Mouse (Mus musculus): Measurements from ENCODE around the gene Efhc1. TPM values are rescaled to one million over a fixed set of nuclear protein-coding genes. Genes with fewer than 3 reads are reported as not detected.

Efhc1 gene
- polyA plus RNA-seq, 1 experiment from 2014 or later, result 2.5 TPM

DNA sequence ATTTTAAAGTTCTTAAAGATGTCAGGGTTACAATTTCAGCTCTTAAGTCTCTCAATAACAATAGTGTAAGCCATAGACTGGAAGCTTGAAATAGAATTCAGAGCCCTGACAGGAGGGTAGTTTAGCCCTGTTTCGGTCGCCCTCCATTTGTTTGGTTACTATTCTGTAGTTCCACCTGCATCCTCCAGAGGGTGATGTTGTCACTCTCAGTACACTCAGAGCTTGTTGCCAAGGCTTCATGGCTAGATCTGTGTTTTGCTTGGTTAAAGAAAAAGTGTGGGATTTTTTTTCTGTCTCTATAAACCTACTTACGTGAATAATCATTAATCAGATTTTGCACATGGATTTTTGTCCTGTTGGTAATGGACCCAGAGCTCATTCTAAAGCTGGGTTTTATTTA is 12.4 kb upstream of the Efhc1 start:
- H3K4me3 ChIP-seq (ENCODE audit: low read depth, low read length), result no peak overlapping the region
- DNase-seq (ENCODE audit: low spot score, missing footprints) (peak; percentile 93), ATAC-seq (ENCODE audit: low FRiP score) (peak; percentile 75)
- H3K4me2 ChIP-seq, result no peak overlapping the region
- peaks cover 2% of the 10 kb centered on the region; the same call in 1 of the 2 replicates for H3K36me3 ChIP-seq (ENCODE audit: control insufficient read depth, insufficient read depth, low read length)
- H3K27me3 ChIP-seq (ENCODE audit: control insufficient read depth, insufficient read depth, low read length), result no peaks in the 10 kb centered on the region
- H3K27ac ChIP-seq (ENCODE audit: low read depth, low read length), result no peak overlapping the region
- H3K9me3 ChIP-seq (ENCODE audit: control insufficient read depth, low read length), result no peaks in the 10 kb centered on the region
- no peaks in the 10 kb centered on the region for H3K4me1 ChIP-seq (ENCODE audit: control insufficient read depth, insufficient read depth, low read length)
- 34% methylated on average over 3 of the region's 3 CpGs for WGBS
- H3K9ac ChIP-seq (ENCODE audit: low read length), result no peak overlapping the region

DNA sequence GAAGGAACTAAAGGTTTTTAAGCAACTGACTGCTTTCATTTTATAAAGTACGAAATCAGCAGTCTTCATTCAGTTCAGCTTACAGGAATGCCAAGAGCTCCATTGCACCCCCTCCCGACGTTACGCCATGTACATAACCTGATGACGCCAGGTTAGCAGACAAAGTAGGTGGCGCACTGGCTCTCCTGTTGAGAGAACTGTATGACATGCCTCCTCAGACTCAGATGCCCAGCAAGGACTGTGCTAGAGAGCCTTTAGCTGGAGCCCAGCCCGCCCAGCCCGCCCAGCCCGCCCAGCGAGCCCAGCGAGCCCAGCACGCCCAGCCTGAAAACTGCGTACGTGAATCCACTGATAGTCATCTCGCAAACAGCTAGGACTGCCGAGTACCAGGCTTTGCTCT is 11.3 kb upstream of the Efhc1 start:
- Histone ChIP-seq H3K4me3 (ENCODE audit: low read depth, low read length) (no peak overlapping the region), H3K36me3 (ENCODE audit: control insufficient read depth, insufficient read depth, low read length) (peaks cover under 1% of the 10 kb centered on the region; the same call in 1 of the 2 replicates), H3K27ac (ENCODE audit: low read depth, low read length) (no peak overlapping the region), H3K4me1 (ENCODE audit: control insufficient read depth, insufficient read depth, low read length) (no peaks in the 10 kb centered on the region), H3K9me3 (ENCODE audit: control insufficient read depth, low read length) (no peaks in the 10 kb centered on the region), H3K4me2 (no peak overlapping the region), H3K27me3 (ENCODE audit: control insufficient read depth, insufficient read depth, low read length) (no peaks in the 10 kb centered on the region), H3K9ac (ENCODE audit: low read length) (no peak overlapping the region)
- DNase-seq (ENCODE audit: low spot score, missing footprints) (no peak), ATAC-seq (ENCODE audit: low FRiP score) (no peak)
- 60% methylated on average over 16 of the region's 16 CpGs for WGBS

DNA sequence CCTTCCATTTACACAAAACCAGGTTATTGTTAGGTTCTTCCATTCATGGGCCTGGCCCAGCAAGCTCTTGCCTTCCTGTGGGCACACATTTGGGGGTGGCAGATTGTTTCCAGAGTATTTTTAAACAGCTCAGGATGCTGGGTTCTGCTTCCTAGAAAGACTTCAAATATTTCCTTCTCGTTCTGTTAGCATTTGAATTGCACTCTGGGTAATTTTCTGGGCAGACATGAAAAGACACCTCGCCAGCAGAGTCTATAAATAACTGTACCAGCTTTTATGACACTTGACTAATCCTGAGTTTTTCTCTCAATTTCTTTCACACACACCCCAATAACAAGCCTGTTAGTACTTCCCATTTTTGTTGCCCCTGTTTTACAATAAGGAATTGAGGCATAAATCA is 10.1 kb upstream of the Efhc1 start:
- Histone ChIP-seq H3K4me2 (no peak overlapping the region), H3K27ac (ENCODE audit: low read depth, low read length) (no peak overlapping the region), H3K36me3 (ENCODE audit: control insufficient read depth, insufficient read depth, low read length) (no peaks in the 10 kb centered on the region), H3K9me3 (ENCODE audit: control insufficient read depth, low read length) (no peaks in the 10 kb centered on the region), H3K9ac (ENCODE audit: low read length) (no peak overlapping the region), H3K4me3 (ENCODE audit: low read depth, low read length) (no peak overlapping the region), H3K27me3 (ENCODE audit: control insufficient read depth, insufficient read depth, low read length) (no peaks in the 10 kb centered on the region), H3K4me1 (ENCODE audit: control insufficient read depth, insufficient read depth, low read length) (no peaks in the 10 kb centered on the region)
- WGBS, result 74% methylated on average over 2 of the region's 2 CpGs
- ATAC-seq (ENCODE audit: low FRiP score) (no peak), DNase-seq (ENCODE audit: low spot score, missing footprints) (no peak)

DNA sequence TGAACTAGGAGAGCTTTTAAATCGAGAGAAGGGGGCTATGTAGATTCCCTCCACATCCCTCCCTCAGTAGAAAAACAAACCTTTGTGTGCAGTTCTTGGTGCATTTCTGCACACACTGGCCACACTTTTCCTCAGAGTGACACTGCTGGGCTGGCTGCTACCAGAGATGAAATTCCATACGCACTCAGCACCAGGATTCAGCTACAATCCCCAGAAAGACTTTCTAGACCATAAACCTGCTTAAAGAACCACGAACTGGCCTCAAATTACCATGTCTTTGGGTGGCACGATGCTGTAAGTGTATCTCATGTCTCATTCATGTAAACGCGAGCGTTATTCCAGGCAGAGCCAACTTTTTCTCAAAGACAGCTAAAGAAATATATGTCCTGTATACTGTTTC is 9.6 kb upstream of the Efhc1 start:
- 88% methylated on average over 7 of the region's 7 CpGs for WGBS

DNA sequence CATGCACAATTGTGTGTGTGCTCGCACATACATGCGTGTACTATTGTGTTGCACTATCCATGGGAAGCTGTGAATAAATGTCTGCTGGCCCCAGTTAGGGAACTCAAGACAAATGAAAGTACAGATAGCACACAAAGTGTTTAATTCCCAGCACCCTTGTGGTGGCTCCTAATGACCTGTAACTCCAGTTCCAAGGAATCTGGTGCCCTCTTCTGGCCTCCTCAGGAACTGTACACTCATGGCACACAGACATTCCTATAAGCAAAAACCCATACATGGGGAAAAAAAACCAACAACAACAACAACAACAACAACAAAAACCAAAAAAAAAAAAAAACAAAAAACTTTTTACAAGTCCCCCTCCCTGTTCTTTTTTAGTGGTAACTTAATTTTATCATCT is 8.4 kb upstream of the Efhc1 start:
- WGBS, result 98% methylated on average over 2 of the region's 2 CpGs
- no peak for DNase-seq (ENCODE audit: low spot score, missing footprints)

More for the DNA sequence above, 9.6 kb upstream of the Efhc1 start:
- H3K27me3 ChIP-seq (ENCODE audit: control insufficient read depth, insufficient read depth, low read length), result no peaks in the 10 kb centered on the region
- H3K4me2 ChIP-seq, result no peak overlapping the region
- no peak overlapping the region for H3K4me3 ChIP-seq (ENCODE audit: low read depth, low read length)
- ATAC-seq (ENCODE audit: low FRiP score) (no peak), DNase-seq (ENCODE audit: low spot score, missing footprints) (no peak)
- no peaks in the 10 kb centered on the region for H3K9me3 ChIP-seq (ENCODE audit: control insufficient read depth, low read length)
- no peaks in the 10 kb centered on the region for H3K36me3 ChIP-seq (ENCODE audit: control insufficient read depth, insufficient read depth, low read length)
- no peaks in the 10 kb centered on the region for H3K4me1 ChIP-seq (ENCODE audit: control insufficient read depth, insufficient read depth, low read length)
- H3K9ac ChIP-seq (ENCODE audit: low read length), result no peak overlapping the region
- H3K27ac ChIP-seq (ENCODE audit: low read depth, low read length), result no peak overlapping the region

DNA sequence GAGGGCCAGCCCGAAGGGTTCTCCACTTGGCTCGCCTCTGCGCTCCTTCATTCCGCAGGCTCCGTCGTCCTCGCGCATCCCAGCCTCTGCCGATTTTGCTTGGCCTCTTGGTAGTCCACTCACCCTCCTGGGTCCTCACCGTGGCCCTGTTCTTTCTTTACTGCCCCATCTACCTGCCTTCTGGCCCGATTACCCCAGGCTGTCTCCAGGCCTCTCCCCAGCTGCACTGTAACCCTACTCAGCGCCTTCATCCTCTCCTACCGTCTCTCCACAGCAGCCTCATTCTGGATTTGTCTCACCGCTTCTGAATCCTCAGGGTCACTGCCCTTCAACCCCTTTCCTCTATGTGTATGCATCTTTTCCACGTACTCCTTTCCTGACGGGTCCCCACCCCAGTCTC is 373 bp downstream of the Efhc1 start:
- WGBS, result 1% methylated on average over 16 of the region's 16 CpGs
- H3K27me3 ChIP-seq (ENCODE audit: control insufficient read depth, insufficient read depth, low read length), result no peaks in the 10 kb centered on the region
- H3K27ac ChIP-seq (ENCODE audit: low read depth, low read length), result peak overlapping the region; percentile 86
- H3K4me3 ChIP-seq (ENCODE audit: low read depth, low read length), result peak overlapping the region; percentile 38
- H3K9ac ChIP-seq (ENCODE audit: low read length), result peak overlapping the region; percentile 75
- no peak for DNase-seq (ENCODE audit: low spot score, missing footprints)
- peak overlapping the region; percentile 67 for H3K4me2 ChIP-seq
- no peaks in the 10 kb centered on the region for H3K9me3 ChIP-seq (ENCODE audit: control insufficient read depth, low read length)
- H3K4me1 ChIP-seq (ENCODE audit: control insufficient read depth, insufficient read depth, low read length), result peaks cover 4% of the 10 kb centered on the region
- H3K36me3 ChIP-seq (ENCODE audit: control insufficient read depth, insufficient read depth, low read length), result no peaks in the 10 kb centered on the region
- ATAC-seq (ENCODE audit: low FRiP score), result no peak

More for the DNA sequence above, 8.4 kb upstream of the Efhc1 start:
- Histone ChIP-seq H3K27me3 (ENCODE audit: control insufficient read depth, insufficient read depth, low read length) (no peaks in the 10 kb centered on the region), H3K9me3 (ENCODE audit: control insufficient read depth, low read length) (no peaks in the 10 kb centered on the region), H3K36me3 (ENCODE audit: control insufficient read depth, insufficient read depth, low read length) (no peaks in the 10 kb centered on the region), H3K4me3 (ENCODE audit: low read depth, low read length) (no peak overlapping the region), H3K27ac (ENCODE audit: low read depth, low read length) (no peak overlapping the region), H3K4me2 (no peak overlapping the region), H3K9ac (ENCODE audit: low read length) (no peak overlapping the region), H3K4me1 (ENCODE audit: control insufficient read depth, insufficient read depth, low read length) (no peaks in the 10 kb centered on the region)
- no peak for ATAC-seq (ENCODE audit: low FRiP score)

DNA sequence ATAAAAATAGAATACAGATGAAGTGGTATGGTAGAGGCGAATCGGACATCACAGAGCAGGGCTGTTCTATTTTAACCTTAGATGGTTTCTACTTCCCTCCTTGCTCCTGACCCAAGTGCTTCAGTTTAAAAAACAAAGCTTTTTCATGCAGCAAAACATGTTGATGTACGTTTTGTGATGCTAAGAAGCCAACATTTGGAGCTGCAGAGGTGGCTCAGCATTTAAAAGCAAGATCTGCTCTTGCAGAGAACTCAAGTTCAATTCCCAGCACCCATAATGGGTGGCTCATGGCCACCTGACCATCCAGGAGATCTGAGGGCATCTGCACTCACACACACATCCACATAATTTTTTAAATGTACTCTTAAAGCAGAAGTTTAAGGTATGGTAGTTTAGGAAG is 3.5 kb downstream of the Efhc1 start:
- no peak overlapping the region for H3K9ac ChIP-seq (ENCODE audit: low read length)
- H3K4me3 ChIP-seq (ENCODE audit: low read depth, low read length), result no peak overlapping the region
- no peaks in the 10 kb centered on the region for H3K36me3 ChIP-seq (ENCODE audit: control insufficient read depth, insufficient read depth, low read length)
- no peak for DNase-seq (ENCODE audit: low spot score, missing footprints)
- no peaks in the 10 kb centered on the region for H3K27me3 ChIP-seq (ENCODE audit: control insufficient read depth, insufficient read depth, low read length)
- no peaks in the 10 kb centered on the region for H3K9me3 ChIP-seq (ENCODE audit: control insufficient read depth, low read length)
- H3K27ac ChIP-seq (ENCODE audit: low read depth, low read length), result no peak overlapping the region
- no peak overlapping the region for H3K4me2 ChIP-seq
- peaks cover 4% of the 10 kb centered on the region for H3K4me1 ChIP-seq (ENCODE audit: control insufficient read depth, insufficient read depth, low read length)
- WGBS, result 80% methylated on average over 3 of the region's 3 CpGs
- no peak for ATAC-seq (ENCODE audit: low FRiP score)

DNA sequence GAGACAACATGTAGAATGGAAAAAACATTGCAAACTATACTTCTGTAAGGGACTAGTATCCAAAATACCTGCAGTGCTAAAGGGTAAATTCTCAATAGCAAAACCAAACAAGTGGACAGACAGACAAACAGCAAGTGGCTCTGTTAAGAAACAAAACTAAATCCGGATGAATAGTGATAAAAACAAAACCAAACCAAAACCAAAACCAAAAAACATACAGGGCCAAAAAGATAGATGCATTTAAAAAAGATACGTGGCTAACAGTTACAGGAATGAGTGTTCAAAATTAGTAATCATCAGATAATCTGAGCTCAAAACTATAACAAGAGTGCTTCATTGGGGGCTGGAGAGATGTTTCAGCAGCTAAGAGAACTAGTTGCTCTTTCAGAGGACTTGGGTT is 18.2 kb downstream of the Efhc1 start:
- no peaks in the 10 kb centered on the region for H3K27me3 ChIP-seq (ENCODE audit: control insufficient read depth, insufficient read depth, low read length)
- H3K4me3 ChIP-seq (ENCODE audit: low read depth, low read length), result no peak overlapping the region
- no peak overlapping the region for H3K9ac ChIP-seq (ENCODE audit: low read length)
- no peaks in the 10 kb centered on the region for H3K4me1 ChIP-seq (ENCODE audit: control insufficient read depth, insufficient read depth, low read length)
- H3K4me2 ChIP-seq, result no peak overlapping the region
- DNase-seq (ENCODE audit: low spot score, missing footprints), result peak; percentile 35
- H3K27ac ChIP-seq (ENCODE audit: low read depth, low read length), result no peak overlapping the region
- no peak for ATAC-seq (ENCODE audit: low FRiP score)
- no peaks in the 10 kb centered on the region for H3K9me3 ChIP-seq (ENCODE audit: control insufficient read depth, low read length)
- H3K36me3 ChIP-seq (ENCODE audit: control insufficient read depth, insufficient read depth, low read length), result no peaks in the 10 kb centered on the region
- 86% methylated on average over 2 of the region's 2 CpGs for WGBS

DNA sequence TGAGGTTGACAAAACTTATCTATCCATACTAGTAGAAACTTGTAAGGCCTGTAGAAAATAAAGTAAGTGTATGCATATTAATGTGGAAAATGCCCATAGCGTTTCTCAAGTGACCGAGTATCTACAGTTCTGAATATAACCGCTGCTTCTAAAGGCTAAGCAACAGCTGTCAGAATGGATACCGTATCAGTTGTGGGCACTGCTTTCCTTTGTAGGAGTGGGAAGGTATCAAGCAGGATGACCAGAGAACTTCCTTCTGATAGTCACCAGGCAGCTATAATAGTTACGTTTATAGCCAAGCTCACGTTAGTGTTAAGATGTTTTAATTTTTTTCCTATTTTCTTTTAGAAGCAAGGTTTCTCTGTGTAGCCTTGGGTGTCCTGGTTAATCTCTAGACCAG is 22.0 kb downstream of the Efhc1 start:
- peak; percentile 12 for DNase-seq (ENCODE audit: low spot score, missing footprints)

More for the DNA sequence above, 22.0 kb downstream of the Efhc1 start:
- Histone ChIP-seq H3K36me3 (ENCODE audit: control insufficient read depth, insufficient read depth, low read length) (no peaks in the 10 kb centered on the region), H3K4me2 (no peak overlapping the region), H3K27ac (ENCODE audit: low read depth, low read length) (no peak overlapping the region), H3K9me3 (ENCODE audit: control insufficient read depth, low read length) (no peaks in the 10 kb centered on the region), H3K4me1 (ENCODE audit: control insufficient read depth, insufficient read depth, low read length) (no peaks in the 10 kb centered on the region), H3K9ac (ENCODE audit: low read length) (no peak overlapping the region), H3K27me3 (ENCODE audit: control insufficient read depth, insufficient read depth, low read length) (no peaks in the 10 kb centered on the region), H3K4me3 (ENCODE audit: low read depth, low read length) (no peak overlapping the region)
- WGBS, result 92% methylated on average over 6 of the region's 6 CpGs
- ATAC-seq (ENCODE audit: low FRiP score), result no peak
